Mouse (Mus musculus): Measurements from ENCODE around the gene Acvrl1.

Acvrl1 gene

DNA sequence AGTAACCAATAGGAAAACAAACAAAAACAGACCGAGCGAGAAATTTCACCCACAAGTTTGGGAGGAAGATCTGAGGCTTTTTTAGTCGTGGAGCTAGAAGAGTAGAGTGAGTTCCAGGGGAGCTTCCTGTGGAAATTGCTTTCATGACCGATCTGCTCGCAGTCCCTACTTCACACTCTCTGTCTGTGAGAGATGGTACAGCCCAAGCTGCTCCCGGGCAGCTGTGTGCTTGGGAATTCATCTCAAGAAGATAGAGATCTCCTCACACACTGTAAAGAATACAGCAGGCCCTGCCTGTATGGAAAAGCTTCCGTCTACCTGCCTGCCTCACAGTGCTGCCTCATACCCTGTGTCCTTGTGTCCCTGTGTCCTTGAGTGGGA lies 63.9 kb downstream of the Acvrl1 start:
- DNase-seq (ENCODE audit: low spot score): no peak

DNA sequence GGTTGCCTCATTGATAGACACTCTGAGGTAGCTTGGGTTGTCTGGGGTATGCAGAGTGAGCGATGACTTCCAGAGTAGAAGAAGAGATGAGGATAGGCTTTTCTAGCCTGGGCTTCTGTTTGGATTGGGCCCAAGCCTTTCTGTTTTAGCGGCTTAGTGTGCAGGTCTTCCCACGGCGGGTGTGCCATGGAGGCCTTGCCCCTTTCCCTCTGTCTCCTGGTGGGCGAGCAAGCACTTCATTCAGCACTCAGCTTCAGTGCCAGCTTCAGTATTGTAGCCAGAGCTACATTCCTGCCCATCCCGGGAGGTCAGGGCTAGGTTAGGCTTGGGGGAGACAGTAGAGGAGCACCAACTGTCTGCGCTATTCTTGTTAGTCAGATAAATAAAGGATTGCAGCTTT lies 64.3 kb downstream of the Acvrl1 start:
- no peak for DNase-seq (ENCODE audit: low spot score)

DNA sequence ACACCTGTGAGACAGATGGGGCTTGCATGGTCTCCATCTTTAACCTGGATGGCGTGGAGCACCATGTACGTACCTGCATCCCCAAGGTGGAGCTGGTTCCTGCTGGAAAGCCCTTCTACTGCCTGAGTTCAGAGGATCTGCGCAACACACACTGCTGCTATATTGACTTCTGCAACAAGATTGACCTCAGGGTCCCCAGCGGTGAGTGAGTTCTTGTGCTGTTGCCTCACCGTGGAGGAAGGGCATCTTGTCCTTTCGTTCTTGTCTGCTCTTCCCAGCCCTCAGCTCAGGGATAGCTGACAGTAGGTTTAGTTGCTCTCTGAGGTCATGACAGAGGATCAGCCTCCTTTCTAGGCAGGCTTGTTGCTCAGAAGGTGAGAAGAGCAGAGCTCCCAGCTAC lies 65.6 kb downstream of the Acvrl1 start:
- DNase-seq (ENCODE audit: low spot score): no peak
